Mouse (Mus musculus): ENCODE measurements around the gene Gm5426.
"Not testable (repeated sequence)": the region's sequence is repeated elsewhere in the genome, so short reads cannot be mapped to it uniquely, and the experiment has no call there.

Gene Gm5426

DNA sequence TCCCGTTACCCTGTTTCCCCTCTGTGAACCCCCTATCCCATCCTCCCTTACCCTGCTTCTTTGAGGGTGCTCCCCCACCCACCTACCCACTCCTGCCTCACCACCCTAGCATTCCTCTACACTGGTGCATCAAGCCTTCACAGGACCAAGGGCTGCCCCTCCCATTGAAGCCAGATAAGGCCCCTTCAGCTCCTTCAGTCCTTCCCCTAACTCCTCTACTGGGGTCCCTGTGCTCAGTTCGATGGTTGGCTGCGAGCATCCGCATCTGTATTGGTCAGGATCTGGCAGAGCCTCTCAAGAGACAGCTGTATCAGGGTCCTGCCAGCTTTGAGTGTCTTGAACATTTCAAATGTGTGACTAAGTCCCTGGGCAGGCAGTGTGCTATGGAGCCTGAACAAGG, 2.9 kb downstream of the Gm5426 start:
- DNase-seq (ENCODE audit: low spot score): not testable (repeated sequence)

DNA sequence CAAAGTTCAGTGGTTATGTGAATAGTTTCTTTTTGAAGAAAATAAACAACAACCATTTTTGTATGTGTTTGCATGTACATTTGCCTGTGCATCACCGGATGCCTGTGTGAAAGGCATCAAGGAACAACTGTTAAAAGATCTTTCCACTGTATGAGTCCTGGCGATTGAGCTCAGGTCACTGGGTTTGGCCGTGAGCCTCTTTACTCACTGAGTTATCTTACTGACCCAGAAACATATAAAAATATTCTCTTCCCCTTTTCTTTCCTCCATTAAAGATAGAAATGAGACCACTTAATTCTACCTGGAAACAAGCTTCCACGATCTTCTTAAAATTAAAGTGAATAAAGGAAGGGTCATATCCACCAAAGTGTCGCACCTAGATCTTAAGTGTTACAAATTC, 10.2 kb downstream of the Gm5426 start:
- DNase-seq (ENCODE audit: low spot score): no peak

DNA sequence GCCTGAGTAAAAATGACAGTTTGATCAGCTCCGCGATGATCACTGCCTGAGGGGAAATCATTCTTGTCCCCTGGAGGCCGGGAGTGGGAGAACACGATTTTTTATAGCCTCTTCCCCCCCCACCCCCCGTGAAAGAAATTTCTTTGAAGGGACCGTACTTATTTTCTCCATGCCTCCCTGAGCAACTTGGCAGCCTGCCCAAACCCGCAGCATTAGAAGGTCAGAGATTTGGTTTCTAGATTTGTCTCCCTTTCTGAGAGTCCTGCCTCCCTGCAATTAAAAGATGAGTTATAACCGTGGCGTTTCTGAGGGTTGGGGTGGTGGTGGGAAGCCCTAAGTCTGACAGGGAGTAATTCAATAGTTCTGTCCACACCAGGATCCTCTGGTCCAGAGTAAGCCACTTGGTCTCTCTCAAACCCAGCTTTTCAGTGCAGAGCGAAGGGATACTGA, 11.9 kb downstream of the Gm5426 start:
- peak; percentile 49 for DNase-seq (ENCODE audit: low spot score)

DNA sequence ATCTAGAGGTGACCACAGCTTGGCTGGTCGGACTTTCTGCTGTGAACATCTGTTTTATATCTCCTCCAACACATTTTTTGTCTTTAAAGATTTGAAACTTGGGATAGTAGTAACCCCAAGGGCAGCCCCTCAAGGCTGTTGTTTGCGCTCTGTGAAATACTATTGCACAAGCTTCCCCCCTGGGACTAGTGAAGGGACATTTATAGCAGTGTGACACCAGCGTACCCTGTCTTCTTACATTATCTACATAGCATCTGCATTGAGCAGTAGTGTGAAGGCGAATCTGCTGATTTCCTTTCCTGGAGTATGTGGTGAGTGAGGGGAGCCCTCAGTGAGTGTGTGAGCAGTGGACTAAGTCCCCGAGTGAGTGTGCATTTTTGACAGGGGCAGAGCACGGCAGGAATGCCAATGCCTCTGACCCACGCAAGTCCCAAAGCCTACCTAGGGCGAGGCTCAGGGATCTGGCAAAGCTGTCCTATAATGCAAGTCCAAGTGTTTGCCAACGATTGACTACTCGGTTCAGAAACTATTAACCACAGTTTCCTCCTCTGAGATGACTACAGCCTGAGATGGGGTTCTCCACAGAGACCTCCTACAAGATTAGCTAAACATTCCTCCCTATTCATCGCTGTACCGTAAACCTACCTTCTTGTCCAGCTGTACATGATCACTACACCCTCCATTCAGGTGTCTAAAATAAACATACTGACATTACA, 14.2 kb downstream of the Gm5426 start:
- no peak for DNase-seq (ENCODE audit: low spot score)

DNA sequence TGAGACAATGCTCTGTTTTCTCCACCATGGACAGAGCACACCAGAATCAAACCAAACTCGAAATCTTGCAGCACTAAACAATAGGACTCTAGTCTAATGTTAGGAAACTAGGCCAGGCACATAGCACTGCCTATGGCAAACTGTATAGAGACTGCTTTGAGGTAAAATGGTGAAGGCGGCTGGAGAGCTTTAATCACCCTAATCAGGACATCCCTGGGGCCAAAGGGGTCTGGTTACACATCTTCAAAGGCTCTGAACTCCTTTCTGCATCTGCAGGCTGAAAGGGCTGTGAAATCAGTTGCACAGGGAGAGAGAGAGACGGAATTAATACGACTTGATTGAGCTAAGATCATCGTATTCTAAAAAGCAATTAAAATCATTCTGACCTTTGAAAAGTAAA, 16.9 kb downstream of the Gm5426 start:
- no peak for DNase-seq (ENCODE audit: low spot score)

DNA sequence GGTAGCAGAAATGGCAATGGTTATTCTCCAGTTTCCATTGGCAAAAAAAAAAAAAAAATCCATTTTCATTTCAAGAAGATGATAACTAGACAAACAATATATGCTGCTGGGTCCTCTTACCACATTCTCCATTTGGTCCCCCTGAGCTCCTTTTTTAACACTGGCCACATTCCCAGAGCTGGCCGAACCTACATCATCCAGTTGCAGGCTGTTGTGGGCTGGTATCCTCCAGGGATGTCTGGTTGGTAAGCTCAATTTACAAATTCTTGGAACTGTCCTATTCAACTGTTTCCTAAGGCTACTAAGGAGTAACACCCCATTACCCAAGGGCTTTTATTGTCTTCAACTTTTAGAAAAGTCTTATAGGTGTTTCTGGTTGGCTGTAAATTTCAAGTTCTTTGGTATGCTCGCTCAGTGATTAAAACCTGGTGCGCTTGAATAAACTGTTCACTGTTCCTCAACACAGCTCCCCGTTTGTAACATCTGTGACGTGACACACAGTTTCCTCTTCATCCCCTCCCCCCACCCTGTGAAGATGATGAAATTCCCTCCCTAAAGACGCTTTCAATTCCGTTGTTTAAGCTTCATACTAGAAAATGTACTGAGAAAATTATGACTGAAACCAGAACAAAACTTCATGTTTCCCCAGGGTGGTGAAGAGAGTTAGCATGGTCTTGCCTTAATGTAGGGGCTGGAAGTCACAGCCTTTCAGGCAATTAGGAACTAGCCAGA, 26.7 kb downstream of the Gm5426 start:
- DNase-seq (ENCODE audit: low spot score): no peak

DNA sequence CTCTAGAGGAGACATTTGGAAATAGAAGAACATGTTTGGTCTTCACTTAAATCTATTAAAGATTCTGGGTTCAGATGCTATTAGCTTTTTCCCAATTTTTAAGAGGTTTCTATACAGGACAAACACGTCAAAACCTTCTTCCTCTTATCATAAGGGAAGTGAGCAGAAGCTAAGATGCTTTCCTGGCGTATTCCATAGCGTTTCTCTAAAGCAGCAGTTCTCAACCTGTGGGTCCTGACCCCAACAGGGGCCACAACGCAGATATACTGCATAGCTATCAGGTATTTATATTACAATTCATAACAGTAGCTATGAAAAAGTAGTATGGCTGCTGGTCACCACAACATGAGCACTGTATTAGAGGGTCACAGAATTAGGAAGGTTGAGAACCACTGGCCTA, 27.4 kb downstream of the Gm5426 start:
- no peak for DNase-seq (ENCODE audit: low spot score)

DNA sequence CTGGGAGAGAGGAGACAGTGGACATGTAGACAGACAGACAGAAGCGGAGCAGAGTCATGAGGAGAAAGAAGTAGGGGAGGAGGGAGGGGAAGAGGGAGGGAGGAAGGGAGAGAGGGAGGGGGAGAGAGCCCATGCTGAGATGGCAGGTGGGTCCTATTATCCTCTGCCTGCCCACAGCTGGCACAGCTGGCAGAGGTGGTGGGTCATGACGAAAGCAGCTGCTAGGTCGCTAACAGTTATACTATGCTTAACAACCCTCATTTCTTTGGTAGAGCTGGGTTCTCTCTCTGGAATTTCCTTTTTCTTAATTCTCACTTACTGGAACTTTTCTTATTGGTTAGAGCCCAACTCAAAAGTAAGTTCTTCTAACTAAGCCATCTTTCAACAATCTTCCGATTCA, 28.9 kb downstream of the Gm5426 start:
- DNase-seq (ENCODE audit: low spot score): no peak

DNA sequence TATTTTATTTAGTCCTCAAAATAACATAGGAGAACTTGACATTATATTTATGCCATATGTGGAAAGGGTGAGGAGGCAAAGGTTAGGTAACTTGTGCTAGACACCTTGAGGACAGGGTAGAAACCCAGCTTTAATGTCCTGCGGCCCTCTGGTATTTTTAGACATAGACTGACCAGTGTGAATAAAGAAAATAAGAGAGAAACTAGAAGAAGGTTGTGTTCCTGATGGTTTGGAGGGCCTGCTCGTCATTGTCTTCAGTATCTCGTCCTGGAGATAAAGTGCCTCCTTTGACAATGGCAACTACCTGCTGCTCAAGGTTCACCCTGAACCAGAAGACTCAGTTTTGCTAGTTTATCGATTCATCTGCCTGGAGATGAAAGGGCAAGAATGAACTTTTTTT, 32.6 kb downstream of the Gm5426 start:
- no peak for DNase-seq (ENCODE audit: low spot score)

DNA sequence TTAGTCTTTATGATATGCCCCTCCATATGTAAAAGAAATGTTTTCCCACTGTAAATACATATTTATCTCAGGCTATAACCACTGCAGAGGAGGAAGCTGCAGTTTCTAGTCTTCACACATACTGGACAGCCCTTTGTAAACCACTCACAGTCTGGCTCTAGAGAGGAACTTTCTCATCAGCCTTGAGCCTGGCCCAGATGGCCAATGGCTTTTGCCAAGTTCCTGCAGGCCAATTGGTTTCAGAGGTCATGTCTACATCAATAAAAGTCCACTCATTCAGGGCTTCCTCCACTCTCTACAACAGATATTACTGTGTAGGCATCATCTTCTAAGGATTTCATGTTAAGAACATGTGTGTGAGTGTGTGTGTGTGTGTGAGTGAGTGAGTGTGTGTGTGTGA, 35.1 kb downstream of the Gm5426 start:
- no peak for DNase-seq (ENCODE audit: low spot score)

DNA sequence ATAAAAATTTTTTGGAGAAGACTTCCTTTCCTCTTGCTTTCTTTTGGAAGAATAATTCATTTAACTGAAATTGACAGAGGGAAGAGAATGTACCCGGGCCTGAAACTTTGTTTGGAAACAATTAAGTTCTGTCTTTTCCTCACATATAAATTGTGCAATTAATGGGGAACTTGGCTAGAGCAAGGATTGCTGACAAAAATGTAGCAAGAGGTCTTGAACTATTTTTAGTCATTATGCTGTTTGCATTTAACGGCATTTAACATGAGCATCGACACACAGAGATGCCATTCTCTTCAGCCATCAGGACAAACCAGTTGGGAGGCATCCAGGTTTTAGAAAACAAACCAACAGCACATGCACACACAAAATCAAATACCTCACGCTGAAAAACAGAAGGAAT, 36.6 kb downstream of the Gm5426 start:
- DNase-seq (ENCODE audit: low spot score): no peak

DNA sequence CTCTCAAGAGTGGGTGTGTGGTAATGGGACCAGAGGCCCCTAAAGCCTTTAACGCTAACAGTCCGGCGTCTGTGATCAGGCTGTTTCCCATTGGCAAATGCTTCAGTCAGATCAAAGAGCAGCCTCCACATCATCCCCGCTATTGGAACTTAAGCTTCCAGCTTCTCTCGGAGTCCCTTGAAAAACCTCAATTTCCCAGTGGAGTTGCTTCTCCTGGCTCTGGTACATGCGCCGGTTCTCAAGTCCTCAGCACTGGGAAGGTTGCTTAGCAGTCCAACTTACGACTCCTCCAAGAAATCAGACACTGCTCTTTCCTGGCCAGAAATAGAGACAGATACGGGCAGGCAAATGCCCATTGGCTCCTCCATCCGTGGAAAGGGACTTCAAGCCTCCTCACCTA, 37.4 kb downstream of the Gm5426 start:
- DNase-seq (ENCODE audit: low spot score): no peak

DNA sequence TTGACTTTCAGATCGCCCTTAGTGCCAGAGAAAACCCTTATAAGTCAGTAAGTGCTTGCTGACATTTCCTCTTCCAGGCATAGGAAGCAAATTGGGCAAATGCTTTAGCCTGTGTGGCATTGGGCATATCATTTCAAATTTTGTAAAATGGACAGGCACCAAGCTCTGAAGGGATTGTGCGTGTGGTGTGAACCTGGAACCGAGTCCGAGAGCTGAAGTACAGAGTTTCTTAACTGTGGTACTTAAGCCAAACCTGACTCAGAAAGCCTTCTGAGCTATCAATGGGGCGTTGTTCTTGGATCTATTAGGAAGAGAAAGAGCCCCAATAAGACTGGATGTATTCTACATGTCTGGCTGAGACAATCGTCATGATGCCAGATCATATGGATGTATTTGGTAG, 40.5 kb downstream of the Gm5426 start:
- no peak for DNase-seq (ENCODE audit: low spot score)

DNA sequence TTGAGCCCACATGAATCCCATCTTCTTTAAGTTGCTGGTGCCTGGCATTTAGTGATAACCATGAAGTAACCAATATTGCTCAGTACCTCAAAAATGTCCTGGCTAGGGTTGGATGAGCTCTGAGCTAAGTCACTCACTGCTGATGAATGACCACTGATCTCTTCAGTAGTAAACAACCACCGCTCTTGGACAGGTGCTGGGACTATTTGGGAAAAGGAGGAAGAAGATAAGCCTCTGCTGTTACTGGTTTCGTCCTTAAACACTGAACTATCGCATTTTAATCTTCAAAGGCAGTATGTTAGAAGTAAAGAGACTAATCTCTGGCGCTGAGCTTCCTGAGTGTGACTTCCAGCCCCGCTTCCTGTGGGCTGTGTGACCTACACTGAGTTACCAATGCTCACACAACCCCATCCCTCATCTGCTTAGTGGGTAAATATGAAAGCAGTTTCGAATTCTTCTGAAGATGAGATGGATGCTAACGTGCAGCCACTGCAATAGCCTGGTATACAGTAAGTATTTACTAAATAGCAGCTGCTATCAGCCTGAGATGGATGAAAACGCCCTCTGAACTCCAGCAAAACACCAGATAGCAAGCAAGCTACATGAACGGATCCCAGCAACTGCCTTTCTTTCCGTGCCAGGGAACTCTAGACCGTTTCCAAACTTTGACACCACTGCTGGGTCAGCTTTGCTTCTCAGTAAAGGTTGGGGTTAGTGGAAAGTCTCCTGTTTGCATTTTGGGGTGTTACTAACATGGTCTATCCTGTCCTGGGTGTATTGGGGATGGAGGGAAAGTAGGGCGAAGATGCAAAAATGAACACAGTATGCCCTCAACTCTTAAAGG, 44.4 kb downstream of the Gm5426 start:
- no peak for DNase-seq (ENCODE audit: low spot score)

DNA sequence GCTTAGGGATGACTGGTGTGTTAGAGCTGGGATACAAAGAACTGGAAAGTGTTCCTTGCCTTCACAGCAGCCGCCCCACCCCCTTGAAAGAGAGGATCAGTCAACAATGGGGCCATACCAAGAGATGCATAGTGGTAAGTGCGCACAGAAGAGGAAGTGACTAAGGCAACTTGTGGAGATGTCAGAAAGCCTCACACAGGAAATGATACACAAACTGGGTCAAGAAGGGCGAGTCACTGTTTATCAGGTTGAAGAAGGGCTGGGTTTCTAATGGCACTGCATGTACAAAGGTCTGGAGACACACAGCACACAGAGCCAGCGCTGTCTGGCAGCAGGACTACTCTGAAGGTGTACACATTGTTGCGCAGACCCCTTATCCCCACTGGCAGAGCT, 45.0 kb downstream of the Gm5426 start:
- no peak for DNase-seq (ENCODE audit: low spot score)

DNA sequence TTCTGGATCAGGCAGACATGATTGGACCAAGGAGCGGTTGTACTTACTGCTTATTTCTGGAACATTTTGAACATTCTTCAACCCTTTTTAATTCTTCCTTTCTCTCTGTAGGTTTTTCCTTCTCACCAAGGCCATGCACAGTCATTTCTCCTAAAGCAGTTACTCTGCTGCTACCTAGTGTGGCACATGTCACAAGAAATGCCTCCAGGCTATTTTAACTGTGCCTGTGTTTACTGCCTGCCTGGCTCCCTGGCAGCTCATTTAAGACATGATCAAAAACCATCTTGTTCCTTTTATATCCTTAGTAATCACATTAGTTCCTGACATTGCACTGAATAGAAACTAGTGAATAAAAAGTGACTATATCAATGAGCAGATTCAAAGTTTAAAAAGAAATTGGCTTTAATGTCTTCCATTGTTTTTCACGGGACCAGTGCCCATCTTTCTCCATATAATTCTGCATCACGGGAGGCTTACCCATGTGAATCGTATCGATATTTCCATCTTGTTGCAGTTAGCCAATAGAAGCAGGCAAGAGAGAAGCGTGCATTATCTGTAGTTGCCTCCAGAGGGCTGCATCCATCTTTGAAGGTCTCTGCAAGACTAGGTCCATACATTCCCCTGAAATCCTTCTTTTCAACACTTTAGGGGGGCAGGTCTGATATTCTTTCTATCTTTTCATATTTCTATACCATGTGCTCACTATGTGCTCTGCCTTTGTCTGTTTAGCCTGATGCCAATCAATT, 45.7 kb downstream of the Gm5426 start:
- DNase-seq (ENCODE audit: low spot score): no peak

DNA sequence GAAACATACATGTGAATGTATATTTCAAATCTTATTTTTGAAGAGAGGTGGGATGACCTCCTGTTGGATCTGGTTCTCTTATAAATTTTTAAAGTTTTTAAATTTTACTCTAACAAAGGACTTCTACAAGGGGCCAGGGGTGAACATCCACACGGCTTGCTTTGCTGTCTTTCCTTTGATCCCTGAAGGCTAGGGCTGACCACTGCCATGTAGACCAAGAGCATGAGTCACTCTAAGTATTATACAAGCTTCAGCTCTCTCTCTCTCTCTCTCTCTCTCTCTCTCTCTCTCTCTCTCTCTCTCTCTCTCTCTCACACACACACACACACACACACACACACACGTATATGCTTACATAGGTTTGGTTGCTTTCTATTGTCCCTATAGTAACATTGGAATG, 48.6 kb downstream of the Gm5426 start:
- no peak for DNase-seq (ENCODE audit: low spot score)

DNA sequence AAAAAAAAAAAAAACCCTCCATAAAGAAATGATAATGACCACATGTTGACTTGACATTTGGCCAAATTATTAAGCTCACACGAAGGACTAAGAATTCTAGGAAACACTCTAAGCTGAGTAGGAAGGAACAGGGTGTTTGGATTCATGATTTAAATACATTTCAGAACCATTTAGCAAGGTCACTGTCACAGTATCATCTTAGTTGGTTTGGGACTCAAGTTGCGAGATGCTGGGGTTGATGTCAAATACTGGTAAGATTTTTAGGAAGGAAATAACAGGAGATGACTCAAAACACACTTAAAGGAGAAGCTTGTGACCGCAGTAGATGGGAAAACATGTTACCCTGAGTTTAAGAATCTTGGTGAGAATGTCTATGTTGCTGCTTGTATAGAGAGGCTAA, 49.2 kb downstream of the Gm5426 start:
- no peak for DNase-seq (ENCODE audit: low spot score)
